Mouse (Mus musculus) embryonic fibroblast, embryonic 13.5 days (primary cell): ENCODE measurements around the gene Atxn7l1.

ENCODE experiments used
- CTCF ChIP-seq: IDR thresholded peaks from 2 replicates; pipeline ENCODE4 v1.5.1; 2011; ENCODE audit warnings: mild to moderate bottlenecking, control low read depth, low read length, moderate library complexity, borderline replicate concordance; ENCODE audit not compliant: insufficient read depth
- POLR2A ChIP-seq: IDR thresholded peaks from 2 replicates; pipeline ENCODE4 v1.6.1; 2011; ENCODE audit warnings: low read depth, mild to moderate bottlenecking, control low read depth, low read length, moderate library complexity

- TF ChIP-seq POLR2A (no peak), CTCF (no peak)
Measured at GRCm38 (mm10) chr12:33129410-33129809, 18.1 kb upstream of the Atxn7l1 start.
